Mouse (Mus musculus) Muller cell, postnatal 12 days (primary cell): ENCODE measurements at regions not wholly inside any gene's neighbourhood (a gene's known extent, or its start where the extent isn't known, plus 50 kb on each side); places are given as distances from the start of the nearest gene placed in this dataset.
A peak's percentile ranks its signal among the peaks of the same experiment; 100 is the strongest.
"Not testable (repeated sequence)": the region's sequence is repeated elsewhere in the genome, so short reads cannot be mapped to it uniquely, and the experiment has no call there.

Experiments used
- DNase-seq: peaks from one replicate; pipeline ENCODE4 v3.0.0-alpha.2; 2015; ENCODE audit errors: inconsistent ontology term

- peak; percentile 42 for DNase-seq
Measured at GRCm38 (mm10) chr1:177382596-177383190, 59.5 kb upstream of the Zbtb18 start.

DNA sequence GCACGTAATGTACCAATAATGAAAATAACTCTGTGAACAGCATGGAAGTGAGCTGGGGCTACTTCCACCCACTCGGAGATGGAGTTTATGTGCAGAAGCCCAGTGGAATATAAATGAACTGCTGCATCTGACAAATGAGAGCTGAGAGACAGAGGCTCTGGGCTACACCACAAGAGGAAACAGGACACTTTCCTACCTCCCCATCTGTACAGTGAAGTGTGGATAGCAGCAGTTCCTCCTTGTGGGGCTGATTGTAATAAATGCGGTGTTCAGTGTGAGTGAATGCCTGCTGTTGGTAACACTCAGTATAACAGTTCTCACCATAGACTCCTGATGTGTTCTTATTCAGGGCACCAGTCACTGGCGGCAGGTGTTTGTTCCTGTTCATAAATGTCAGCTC lies 60.0 kb upstream of the Zbtb18 start:
- DNase-seq, result no peak

- no peak for DNase-seq
Measured at GRCm38 (mm10) chr1:177378112-177378511, 64.0 kb upstream of the Zbtb18 start.

DNA sequence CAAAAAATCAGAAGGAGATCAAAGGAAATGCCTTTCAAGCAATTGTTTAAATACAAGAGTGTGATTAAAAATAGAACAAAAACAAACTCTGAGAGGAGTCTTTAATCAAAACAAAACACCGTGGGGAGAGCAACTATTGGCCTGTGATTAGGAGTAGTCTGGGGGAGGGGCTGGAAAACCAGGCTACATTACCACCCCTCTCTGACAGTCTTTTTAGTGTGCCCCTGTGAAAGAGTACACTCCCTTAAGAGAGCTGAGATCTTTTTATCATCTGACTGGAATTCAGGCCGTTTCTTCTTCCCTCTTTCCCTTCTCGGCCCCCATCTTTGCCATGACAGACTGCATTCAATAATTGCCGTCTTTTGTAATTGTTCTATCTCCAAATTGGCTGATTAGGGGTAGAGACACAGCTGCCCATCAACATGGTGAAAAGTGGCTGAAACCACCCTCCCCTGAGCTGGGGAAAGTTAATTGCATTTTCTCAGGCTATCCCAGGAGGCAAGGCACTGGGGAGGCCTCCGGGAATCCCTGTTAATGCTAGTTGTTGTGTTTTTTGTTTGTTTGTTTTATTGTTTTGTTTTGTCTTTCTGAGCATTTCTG lies 68.8 kb upstream of the Zbtb18 start:
- peak; percentile 16 for DNase-seq

- DNase-seq, result no peak
Measured at GRCm38 (mm10) chr1:177372066-177372465, 70.1 kb upstream of the Zbtb18 start.

DNA sequence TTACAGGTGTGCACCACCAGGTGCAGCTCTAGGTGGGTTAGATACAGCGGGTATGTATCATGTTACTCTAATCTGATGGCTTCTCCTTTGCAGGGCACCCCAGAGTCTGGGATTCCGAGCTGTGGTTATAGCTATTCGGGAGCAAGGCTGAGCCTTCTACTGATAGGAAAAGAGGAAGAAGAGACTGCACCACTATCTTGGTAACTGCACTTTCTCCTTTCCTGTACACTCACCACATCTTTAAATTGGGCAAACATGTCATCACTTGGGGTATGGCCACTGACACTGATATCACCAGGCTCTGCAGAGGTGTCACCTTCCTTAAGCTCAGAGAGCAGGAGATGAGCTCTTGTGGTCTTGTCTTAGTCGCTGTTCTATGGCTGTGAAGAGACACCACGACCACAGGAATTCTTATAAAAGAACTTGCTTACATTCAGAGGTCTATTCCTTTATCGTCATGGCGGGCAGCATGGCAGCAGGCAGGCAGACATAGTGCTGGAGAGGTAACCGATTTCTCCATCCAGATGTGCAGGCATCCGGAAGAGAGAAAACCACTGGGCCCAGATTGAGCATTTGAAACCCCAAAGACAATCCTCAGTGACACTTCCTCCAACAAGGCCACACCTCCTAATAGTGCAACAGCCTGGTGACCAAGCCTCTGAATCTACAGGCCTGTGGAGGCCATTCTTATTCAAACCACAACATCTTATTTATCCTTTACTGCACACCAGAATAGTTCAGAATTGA lies 74.1 kb upstream of the Zbtb18 start:
- DNase-seq, result no peak

GRCm38 (mm10) chr1:177366914-177367313 lies 75.2 kb upstream of the Zbtb18 start:
- DNase-seq, result no peak

GRCm38 (mm10) chr1:177366475-177366874 lies 75.7 kb upstream of the Zbtb18 start:
- no peak for DNase-seq

- no peak for DNase-seq
Measured at GRCm38 (mm10) chr1:177364355-177364754, 77.8 kb upstream of the Zbtb18 start.

DNA sequence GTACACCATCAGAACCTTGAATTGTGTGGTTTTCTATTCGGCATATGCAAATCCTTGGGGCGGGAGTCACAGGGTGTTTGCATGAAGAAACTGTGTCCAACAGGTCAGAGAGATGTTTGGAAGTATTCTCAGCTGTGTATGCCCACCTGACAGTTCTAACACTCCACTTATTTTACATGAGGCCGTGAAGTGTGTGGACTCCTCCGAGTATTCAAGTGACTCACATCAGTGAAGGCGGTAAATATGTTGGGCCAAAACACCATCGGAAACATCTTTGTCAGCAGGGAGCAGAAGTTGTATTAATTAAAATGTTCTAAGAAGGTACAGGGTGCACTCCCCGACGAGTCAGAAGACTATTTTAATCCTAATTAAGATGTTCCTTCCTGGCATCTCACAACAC lies 79.8 kb upstream of the Zbtb18 start:
- DNase-seq, result no peak

- DNase-seq, result no peak
Measured at GRCm38 (mm10) chr1:177348400-177349092, 90.5 kb upstream of the Akt3 start.

DNA sequence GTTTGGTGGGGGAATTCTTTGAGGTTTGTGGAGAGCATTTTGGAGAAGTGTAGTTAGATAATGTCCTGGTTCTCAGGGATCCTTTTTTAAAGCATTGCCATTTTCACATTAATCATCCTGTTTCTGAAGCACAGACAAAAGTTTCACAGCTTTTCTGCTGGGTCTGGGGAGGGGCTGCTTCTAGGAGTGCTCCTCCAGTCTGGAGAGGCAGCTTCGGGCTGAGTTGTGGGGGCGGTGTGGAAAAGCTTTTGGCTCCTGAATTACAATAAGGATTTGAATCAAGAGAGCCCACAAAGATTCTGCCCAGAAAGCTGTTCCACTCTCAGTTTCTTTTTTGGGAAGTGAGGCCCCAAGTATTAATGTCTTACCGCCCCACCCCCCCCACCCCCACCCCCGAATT lies 89.2 kb upstream of the Akt3 start:
- no peak for DNase-seq

- DNase-seq, result no peak
Measured at GRCm38 (mm10) chr1:177346540-177346939, 88.5 kb upstream of the Akt3 start.

GRCm38 (mm10) chr1:177345540-177345939 lies 87.5 kb upstream of the Akt3 start:
- DNase-seq, result no peak

DNA sequence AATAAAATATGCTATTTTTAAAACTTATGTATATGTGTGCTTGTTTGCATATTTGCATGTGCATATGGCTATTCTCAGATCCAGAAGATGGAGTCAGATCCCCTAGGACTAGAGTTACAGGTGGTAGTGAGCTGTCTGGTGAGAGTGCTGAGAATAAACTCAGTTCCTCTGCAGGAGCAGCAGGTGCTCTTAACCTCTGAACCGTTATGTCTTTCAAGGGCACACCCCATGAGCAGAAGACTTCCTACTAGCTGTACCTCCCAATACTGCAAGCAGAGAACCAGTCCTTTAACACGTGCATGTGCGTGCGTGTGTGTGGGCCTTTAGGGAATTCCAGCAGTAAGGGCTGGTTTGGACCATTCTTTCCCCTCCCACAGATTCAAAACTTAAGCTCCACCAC lies 85.9 kb upstream of the Akt3 start:
- no peak for DNase-seq

DNA sequence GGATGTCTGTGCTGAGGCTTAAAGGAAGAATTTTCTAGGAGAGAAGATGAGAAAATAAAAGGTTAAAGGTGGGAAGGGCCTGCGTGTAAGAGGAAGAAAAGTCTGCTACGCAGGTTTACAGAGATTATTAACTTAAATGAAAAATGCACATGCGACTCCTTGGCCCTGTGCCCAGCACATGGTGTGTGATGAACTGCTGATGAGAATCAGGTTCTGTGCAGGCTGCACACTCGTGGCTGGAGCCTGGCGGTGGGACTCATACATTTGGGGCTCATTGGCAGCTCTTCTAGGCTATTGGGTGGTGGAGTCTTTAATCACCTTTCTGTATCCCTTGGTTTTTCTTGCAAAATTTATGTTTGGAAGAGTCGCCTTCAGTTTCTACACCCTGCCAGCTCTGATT lies 85.1 kb upstream of the Akt3 start:
- no peak for DNase-seq

DNA sequence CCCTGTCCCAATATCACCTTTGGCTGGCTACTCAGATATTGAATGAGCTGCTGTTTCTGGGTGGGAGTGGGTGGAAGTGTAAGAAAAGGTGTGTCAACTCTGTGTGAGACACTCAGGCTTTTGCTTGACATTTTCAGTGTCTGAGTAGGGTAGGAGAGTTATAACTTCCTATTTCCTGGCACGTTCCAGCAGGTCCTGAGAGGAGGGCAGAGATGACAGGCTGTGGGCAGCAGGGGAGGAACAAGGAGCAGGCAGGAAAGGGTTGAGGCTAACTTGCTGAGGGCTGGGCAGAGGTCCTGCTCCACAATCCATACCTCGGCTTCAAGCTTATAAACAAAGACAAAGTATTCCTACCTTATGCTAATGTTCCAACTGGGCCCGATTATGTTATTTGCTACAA lies 82.2 kb upstream of the Akt3 start:
- no peak for DNase-seq

DNA sequence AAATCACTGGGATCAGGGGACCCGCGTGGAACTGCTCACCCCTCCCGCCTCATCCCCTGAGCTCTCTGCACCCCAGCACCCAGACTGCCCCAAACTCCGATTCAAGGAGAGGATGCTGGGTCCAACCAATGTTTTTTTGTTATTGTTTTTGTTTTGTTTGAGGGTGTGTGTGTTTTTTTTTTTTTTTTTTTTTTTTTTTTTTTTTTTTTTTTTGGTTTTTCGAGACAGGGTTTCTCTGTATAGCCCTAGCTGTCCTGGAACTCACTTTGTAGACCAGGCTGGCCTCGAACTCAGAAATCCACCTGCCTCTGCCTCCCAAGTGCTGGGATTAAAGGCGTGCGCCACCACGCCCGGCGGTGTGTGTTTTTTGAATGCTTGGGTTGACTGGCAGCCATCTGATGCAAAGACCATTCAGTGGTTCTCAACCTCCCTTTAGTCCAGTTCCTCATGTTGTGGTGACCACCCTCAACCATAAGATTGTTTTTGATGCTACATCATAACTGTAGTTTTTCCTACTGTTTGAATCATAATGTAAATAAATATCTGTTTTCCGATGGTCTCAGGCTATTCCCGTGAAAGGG lies 81.3 kb upstream of the Akt3 start:
- not testable (repeated sequence) for DNase-seq

DNA sequence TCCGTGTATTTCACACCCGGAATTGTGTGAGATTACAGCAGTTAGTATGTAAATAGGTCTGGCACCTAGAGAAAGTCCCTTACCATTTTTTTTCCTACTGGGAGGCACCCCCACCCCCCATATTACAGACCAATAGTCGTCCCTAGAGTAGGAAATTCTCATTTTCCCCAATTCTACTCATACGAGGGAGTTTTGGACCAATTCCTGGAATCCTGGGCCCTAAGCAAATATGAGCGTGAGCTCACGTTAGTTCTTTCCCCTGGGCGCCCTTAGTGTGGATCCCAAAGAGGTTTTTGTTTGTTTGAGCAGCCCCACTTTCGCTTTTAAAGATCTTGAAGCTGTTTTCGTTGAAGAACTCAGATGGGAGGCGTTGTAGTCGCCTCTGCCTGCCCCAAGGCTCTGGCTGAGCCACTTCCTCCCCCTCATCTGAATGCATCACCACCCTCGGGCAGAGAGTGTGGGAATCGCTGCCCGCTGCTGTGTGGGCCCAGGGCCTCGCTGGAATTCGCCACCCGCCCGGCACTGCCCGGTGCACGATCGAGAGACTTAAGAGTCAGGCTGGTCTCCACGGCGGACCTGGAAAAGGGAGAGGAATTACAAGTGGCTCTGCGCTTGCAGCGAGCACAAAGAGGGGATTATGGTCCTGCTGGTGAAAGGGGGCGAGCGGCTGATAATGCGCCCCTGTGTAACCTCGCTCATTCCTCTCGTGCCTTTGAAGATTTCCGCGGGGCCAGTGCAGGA lies 80.6 kb upstream of the Akt3 start:
- peak; percentile 91 for DNase-seq

- DNase-seq, result peak; percentile 19
Measured at GRCm38 (mm10) chr1:177337756-177338155, 79.8 kb upstream of the Akt3 start.

GRCm38 (mm10) chr1:177337141-177337540 lies 79.1 kb upstream of the Akt3 start:
- no peak for DNase-seq

DNA sequence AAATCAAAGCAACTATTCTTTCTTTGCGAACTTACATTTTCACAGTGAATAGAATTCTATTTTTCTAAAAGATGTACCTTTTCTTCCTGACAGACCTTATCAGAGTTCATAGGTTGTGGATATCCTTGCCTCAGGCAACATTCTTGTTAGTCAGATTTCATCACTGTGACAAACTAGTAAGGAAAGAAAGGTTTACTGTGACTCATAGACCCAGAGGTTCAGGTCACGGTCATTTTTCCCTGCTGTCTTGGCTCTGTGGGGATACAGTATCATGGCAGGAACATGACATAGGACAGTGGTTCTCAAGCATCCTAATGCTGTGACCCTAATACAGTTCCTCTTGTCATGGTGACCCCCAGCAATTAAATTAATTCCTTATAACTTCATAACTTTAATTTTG lies 78.4 kb upstream of the Akt3 start:
- peak; percentile 35 for DNase-seq
